Mouse (Mus musculus) ovary, adult 2 months (tissue): ENCODE results near the gene Olfr1123. TPM values are rescaled to one million over a fixed set of nuclear protein-coding genes. Genes with fewer than 3 reads are reported as not detected.

Experiments
- polyA plus RNA-seq: library from polyadenylated mRNA; depleted of rRNA; stranded (reverse); fragments of >200 nt; gene quantifications from 2 replicates; pipeline ENCODE4 v1.2.3, GENCODE M21; 2012; rRNA removed

The Olfr1123 gene
- not detected in 2 replicates for polyA plus RNA-seq

DNA sequence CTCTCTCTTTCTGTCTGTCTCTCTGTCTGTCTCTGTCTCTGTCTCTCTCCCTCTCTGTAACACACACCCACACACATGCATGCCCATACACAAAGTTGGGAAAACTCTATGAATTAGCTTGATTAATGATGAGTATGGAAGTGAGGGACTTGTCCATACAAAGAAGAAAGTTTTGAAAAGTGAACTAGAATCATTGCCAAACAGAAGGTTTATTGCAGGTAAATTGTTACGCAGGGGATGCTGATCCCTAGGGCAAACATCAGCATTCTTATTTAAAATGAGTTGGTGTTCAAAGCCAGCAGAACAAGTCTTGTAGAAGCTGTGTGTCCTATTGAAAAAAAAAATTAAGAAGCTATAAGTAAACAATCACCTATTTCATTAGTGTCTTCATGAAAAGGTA, at the start of gene Olfr1123:
TSS of gene Olfr1123 (plus strand) at position 301 of the 400 bp plus-strand sequence.

DNA sequence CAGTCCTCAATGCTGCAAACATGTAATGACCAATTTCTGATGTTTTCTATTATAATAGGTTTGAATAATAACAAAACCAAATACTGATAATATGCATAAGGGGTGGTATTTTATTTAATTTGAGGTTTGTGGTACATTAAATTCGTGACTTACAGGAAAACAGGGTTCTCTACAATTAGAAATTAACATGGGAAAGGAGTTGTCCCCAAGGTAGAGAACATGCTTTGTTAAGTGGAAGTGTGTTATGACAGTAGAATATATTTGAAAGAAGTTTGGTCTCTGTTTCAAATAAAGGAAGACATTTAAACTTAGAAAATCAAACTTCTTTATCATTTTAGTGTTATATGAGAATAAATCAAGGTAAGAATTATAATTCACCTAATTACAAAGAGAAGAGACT, 46.8 kb upstream of the Olfr1123 start, which contains the start of gene Olfr1121:
TSS of gene Olfr1121 (plus strand) at position 301 of the 400 bp plus-strand sequence.

DNA sequence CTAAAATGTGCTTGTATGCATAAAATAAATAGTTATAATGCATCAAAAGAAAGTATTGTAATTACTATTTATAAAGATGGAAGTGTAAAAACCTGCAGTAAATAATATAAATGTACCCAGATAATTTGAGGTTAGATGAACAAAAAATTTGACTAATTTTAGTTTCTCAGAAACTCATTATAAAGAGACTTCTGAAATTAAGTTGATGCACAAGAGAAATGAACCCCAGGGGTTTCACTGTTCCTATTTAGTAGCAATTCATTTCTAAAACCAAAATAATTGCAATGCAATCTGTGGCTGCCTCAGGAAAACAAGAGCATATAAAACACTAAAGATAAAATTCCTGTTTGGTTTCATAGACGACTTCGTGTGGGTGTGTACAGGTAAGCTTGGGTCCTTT, 30.9 kb upstream of the Olfr1123 start, which contains the start of gene Olfr1122:
TSS of gene Olfr1122 (plus strand) at position 301 of the 400 bp plus-strand sequence.

DNA sequence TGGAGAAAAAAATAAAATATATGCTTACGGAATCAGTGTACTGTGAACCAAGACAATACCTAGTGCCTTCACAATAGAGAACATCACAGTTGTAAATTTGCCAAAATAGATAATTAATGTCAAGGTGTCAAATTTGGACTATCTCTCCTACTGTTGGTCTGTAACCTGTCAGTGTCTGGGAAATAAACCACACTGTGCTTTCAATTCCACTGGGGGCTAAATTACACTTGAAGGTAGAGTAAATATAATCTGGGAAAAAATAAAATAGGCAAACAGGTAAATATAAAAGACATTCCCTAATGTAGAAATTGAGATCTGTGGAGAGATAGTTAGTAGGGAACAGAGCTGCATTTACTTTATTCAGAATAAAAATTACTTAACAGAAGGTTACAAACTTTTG, 13.5 kb downstream of the Olfr1123 start, which contains the start of gene Olfr1124:
TSS of gene Olfr1124 (plus strand) at position 301 of the 400 bp plus-strand sequence.

DNA sequence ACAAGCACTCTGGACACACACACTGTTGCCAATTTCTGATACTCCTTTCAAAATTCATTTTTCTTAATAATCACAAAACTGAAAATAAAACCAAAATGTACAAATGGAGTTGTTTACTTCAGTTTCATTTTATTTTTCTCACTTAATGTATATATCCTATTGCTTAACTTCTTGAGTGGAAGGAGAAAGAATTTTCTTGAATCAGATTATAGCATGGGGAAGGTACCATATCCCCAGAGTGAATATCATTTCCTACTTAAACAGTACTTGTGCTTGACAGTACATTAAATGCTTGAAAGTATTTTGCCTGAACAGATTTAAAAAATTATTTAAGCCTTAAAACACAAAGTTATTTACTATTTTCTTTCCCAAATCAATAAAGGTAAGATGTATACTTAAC, 37.2 kb downstream of the Olfr1123 start, which contains the start of gene Olfr1126:
TSS of gene Olfr1126 (plus strand) at position 301 of the 400 bp plus-strand sequence.

Other genes with a start within 250 kb of the Olfr1123 start
- not detected in 2 replicates for gene Olfr1112, start 228.8 kb upstream of the Olfr1123 start, polyA plus RNA-seq
- gene Olfr1113, start 207.7 kb upstream of the Olfr1123 start, polyA plus RNA-seq: not detected in 2 replicates
- not detected in 2 replicates for gene Olfr1115, start 168.6 kb upstream of the Olfr1123 start, polyA plus RNA-seq
- not detected in 2 replicates for gene Olfr1116, start 149.1 kb upstream of the Olfr1123 start, polyA plus RNA-seq
- not detected in 2 replicates for gene Olfr1118, start 109.1 kb upstream of the Olfr1123 start, polyA plus RNA-seq
- gene Olfr1120, start 61.8 kb upstream of the Olfr1123 start, polyA plus RNA-seq: not detected in 2 replicates
- not detected in 2 replicates for gene Olfr1121, start 46.7 kb upstream of the Olfr1123 start, polyA plus RNA-seq
- gene Olfr1122, start 30.8 kb upstream of the Olfr1123 start, polyA plus RNA-seq: not detected in 2 replicates
- not detected in 2 replicates for gene Olfr1124, start 13.6 kb downstream of the Olfr1123 start, polyA plus RNA-seq
- gene Olfr1126, start 37.3 kb downstream of the Olfr1123 start, polyA plus RNA-seq: not detected in 2 replicates
- not detected in 2 replicates for gene Pramel7, start 80.5 kb downstream of the Olfr1123 start, polyA plus RNA-seq
- not detected in 2 replicates for gene Pramel6, start 89.9 kb downstream of the Olfr1123 start, polyA plus RNA-seq
- gene Olfr153, start 115.2 kb downstream of the Olfr1123 start, polyA plus RNA-seq: not detected in 2 replicates
- gene Olfr1128, start 128.9 kb downstream of the Olfr1123 start, polyA plus RNA-seq: not detected in 2 replicates
- gene Olfr1129, start 157.3 kb downstream of the Olfr1123 start, polyA plus RNA-seq: not detected in 2 replicates
- not detected in 2 replicates for gene Olfr1130, start 189.6 kb downstream of the Olfr1123 start, polyA plus RNA-seq
- not detected in 2 replicates for gene Olfr1131, start 210.5 kb downstream of the Olfr1123 start, polyA plus RNA-seq
- not detected in 2 replicates for gene Olfr1132, start 220.9 kb downstream of the Olfr1123 start, polyA plus RNA-seq
- not detected in 2 replicates for gene Olfr1133, start 230.7 kb downstream of the Olfr1123 start, polyA plus RNA-seq
- not detected in 2 replicates for gene Olfr1134, start 241.8 kb downstream of the Olfr1123 start, polyA plus RNA-seq